9 mouse cellular contexts compared by ENCODE assay signal in the genomic region with DNA sequence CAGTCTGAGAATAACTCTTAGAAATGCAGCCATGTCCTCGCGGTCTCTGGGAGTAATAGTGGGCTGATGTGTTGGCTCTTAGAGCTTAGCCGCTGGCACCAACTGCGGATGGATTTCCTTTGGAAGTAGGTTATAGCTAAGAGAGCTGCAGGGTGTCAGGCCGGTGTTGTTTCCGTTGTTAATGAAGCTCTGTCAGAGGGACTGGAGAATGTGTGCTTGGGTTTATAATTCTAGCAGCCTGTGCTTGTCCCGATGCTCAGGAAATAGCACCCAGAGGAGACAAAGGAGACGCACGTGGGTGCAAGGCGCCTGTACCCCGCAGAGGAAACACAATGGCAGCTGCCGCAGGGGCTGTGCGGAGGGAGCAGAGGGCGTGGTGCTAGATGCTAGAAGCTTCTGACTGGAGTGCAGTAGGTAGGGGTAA. TPM values are rescaled to one million over a fixed set of nuclear protein-coding genes. Genes with fewer than 3 reads are reported as not detected.
DNase-seq lines count a peak whose midpoint lies in the region; ATAC-seq lines count a peak whose summit lies in the region.
"Had no signal": no experiment of that assay in that cellular context is flagged by ENCODE, and none has a peak within 500 bp of the region (broad histone marks: within the 10 kb centered on the region; RNA-seq: fewer than 3 reads in every experiment).

No protein-coding gene starts in this region.

- peaks cover 9% of the 10 kb centered on the region for H3K36me3 ChIP-seq in forebrain, embryonic 13.5 days (ENCODE audit: poor library complexity, severe bottlenecking)
- no peaks in the 10 kb centered on the region for H3K36me3 ChIP-seq in intestine, embryonic 16.5 days (ENCODE audit: control insufficient read depth, insufficient read depth, low read length)
- no peaks in the 10 kb centered on the region for H3K36me3 ChIP-seq in stomach, embryonic 15.5 days

- H3K9ac ChIP-seq in forebrain, embryonic 13.5 days = peak overlapping the region; percentile 48
- no peak overlapping the region for H3K9ac ChIP-seq in intestine, embryonic 16.5 days (ENCODE audit: low read depth, low read length)
- H3K9ac ChIP-seq in stomach, embryonic 15.5 days = no peak overlapping the region

- peak overlapping the region; percentile 91 for H3K27ac ChIP-seq in forebrain, embryonic 13.5 days
- no peak overlapping the region for H3K27ac ChIP-seq in intestine, embryonic 16.5 days (ENCODE audit: low read length)
- no peak overlapping the region for H3K27ac ChIP-seq in stomach, embryonic 15.5 days

- peak; percentile 83 for ATAC-seq in forebrain, embryonic 13.5 days
- no peak for ATAC-seq in intestine, embryonic 16.5 days
- ATAC-seq in stomach, embryonic 15.5 days (ENCODE audit: insufficient read depth, low FRiP score, low read depth) = no peak

- peak overlapping the region; percentile 52 for H3K4me2 ChIP-seq in forebrain, embryonic 13.5 days
- H3K4me2 ChIP-seq in intestine, embryonic 16.5 days (ENCODE audit: low read depth, low read length) = 0 out of 2 replicates have a peak overlapping the region, but pooled peaks have one; percentile 33
- peak overlapping the region; percentile 40 for H3K4me2 ChIP-seq in stomach, embryonic 15.5 days

- WGBS in forebrain, embryonic 13.5 days = 5% methylated on average over 14 of the region's 14 CpGs
- 24% methylated on average over 14 of the region's 14 CpGs for WGBS in intestine, embryonic 16.5 days
- WGBS in stomach, embryonic 15.5 days = 30% methylated on average over 14 of the region's 14 CpGs

- H3K4me3 ChIP-seq in forebrain, embryonic 13.5 days = 0 out of 2 replicates have a peak overlapping the region, but pooled peaks have one; percentile 12
- no peak overlapping the region for H3K4me3 ChIP-seq in intestine, embryonic 16.5 days (ENCODE audit: low read length)
- no peak overlapping the region for H3K4me3 ChIP-seq in stomach, embryonic 15.5 days (replicated peaks)

- H3K27me3 ChIP-seq in forebrain, embryonic 13.5 days = no peaks in the 10 kb centered on the region
- H3K27me3 ChIP-seq in intestine, embryonic 16.5 days (replicated peaks; ENCODE audit: control insufficient read depth, insufficient read depth, low read length) = no peaks in the 10 kb centered on the region
- H3K27me3 ChIP-seq in stomach, embryonic 15.5 days (replicated peaks) = no peaks in the 10 kb centered on the region

- H3K4me1 ChIP-seq in forebrain, embryonic 13.5 days = peaks cover 32% of the 10 kb centered on the region
- H3K4me1 ChIP-seq in intestine, embryonic 16.5 days (ENCODE audit: control insufficient read depth, insufficient read depth, low read length) = no peaks in the 10 kb centered on the region
- H3K4me1 ChIP-seq in stomach, embryonic 15.5 days = 0 out of 2 replicates have a peak, but pooled peaks cover 3% of the 10 kb centered on the region

- H3K9me3 ChIP-seq in forebrain, embryonic 13.5 days (replicated peaks) = peaks cover 6% of the 10 kb centered on the region; the same call in 1 of the 2 replicates
- H3K9me3 ChIP-seq in intestine, embryonic 16.5 days (ENCODE audit: control insufficient read depth, low read length) = no peaks in the 10 kb centered on the region
- no peaks in the 10 kb centered on the region for H3K9me3 ChIP-seq in stomach, embryonic 15.5 days

- peak; percentile 10 for DNase-seq in ovary, postnatal 36 days (ENCODE audit: low spot score)
- DNase-seq in ovary, adult 18-20 months (ENCODE audit: low spot score) = no peak
- peak; percentile 24 for DNase-seq in mesoderm, embryonic 11.5 days (ENCODE audit: low read depth, low spot score)
- DNase-seq in urinary bladder, postnatal 10 days (ENCODE audit: low spot score) = no peak
- no peak for DNase-seq in gastrocnemius, adult 18-20 months (ENCODE audit: low spot score)

RNA-seq across cellular contexts. Expression of a gene that starts 56.5 kb away (rescaled TPM):
- polyA plus RNA-seq in forebrain, embryonic 13.5 days (2015; fragmentation: Nextera tagmentation; extraction: Ambion mirVana) = not detected in 2 replicates
- polyA plus RNA-seq in intestine, embryonic 16.5 days (2015; fragmentation: Nextera tagmentation; extraction: Ambion mirVana) = not detected in 2 replicates
- polyA plus RNA-seq in stomach, embryonic 15.5 days (2015; fragmentation: Nextera tagmentation; extraction: Ambion mirVana) = not detected in 2 replicates
- total RNA-seq in gastrocnemius, adult 18-20 months (2021) = not detected
- total RNA-seq: heart, postnatal 36 days had no signal

Comparison
In these comparisons a context has a peak if more than half of its experiments do, and no peak if none do; other contexts are left out.
1. DNase-seq: peak in ovary, postnatal 36 days (single experiment) and mesoderm, embryonic 11.5 days (single experiment); none in ovary, adult 18-20 months (single experiment), urinary bladder, postnatal 10 days (single experiment) and gastrocnemius, adult 18-20 months (single experiment).
2. Peak in every context shown above with its lines, with median percentiles within 50 percentile points of each other: H3K4me2 ChIP-seq.